Mouse (Mus musculus) intestine, embryonic 15.5 days (tissue): ENCODE measurements around the gene Tenm4. TPM values are rescaled to one million over a fixed set of nuclear protein-coding genes. Genes with fewer than 3 reads are reported as not detected.
A peak's percentile ranks its signal among the peaks of the same experiment; 100 is the strongest.

Experiments
- ATAC-seq: fragments of 200-750 bp; cut with Nextera tagmentation; 2 replicates; pipeline ENCODE4 v1.8.0; 2017; ENCODE audit warnings: moderate TSS enrichment, moderate library complexity
- H3K27ac ChIP-seq: fragments of 300-500 bp; sonication (generic); 2 replicates; pipeline ENCODE4 v1.5.1; 2015; ENCODE audit warnings: mild to moderate bottlenecking, inconsistent platforms
- H3K27me3 ChIP-seq: fragments of 300-500 bp; sonication (generic); replicated peaks from 2 replicates; pipeline ENCODE4 v1.6.1; 2015; ENCODE audit warnings: inconsistent platforms
- H3K36me3 ChIP-seq: fragments of 300-500 bp; sonication (generic); 2 replicates; pipeline ENCODE4 v1.6.1; 2015; ENCODE audit warnings: inconsistent platforms
- H3K4me1 ChIP-seq: fragments of 300-500 bp; sonication (generic); replicated peaks from 2 replicates; pipeline ENCODE4 v1.6.1; 2015; ENCODE audit warnings: inconsistent platforms
- H3K4me2 ChIP-seq: fragments of 300-500 bp; sonication (generic); replicated peaks from 2 replicates; pipeline ENCODE4 v1.6.1; 2015; ENCODE audit warnings: mild to moderate bottlenecking, inconsistent platforms
- H3K4me3 ChIP-seq: fragments of 300-500 bp; sonication (generic); replicated peaks from 2 replicates; pipeline ENCODE4 v1.5.1; 2015; ENCODE audit warnings: inconsistent platforms
- H3K9ac ChIP-seq: fragments of 300-500 bp; sonication (generic); 2 replicates; pipeline ENCODE4 v1.6.1; 2015; ENCODE audit warnings: inconsistent platforms
- H3K9me3 ChIP-seq: fragments of 300-500 bp; sonication (generic); 2 replicates; pipeline ENCODE4 v1.6.1; 2016; ENCODE audit warnings: inconsistent platforms
- WGBS: fragments of 180-500 bp; shearing (Covaris S2); methylation state at CpG from one replicate; pipeline ENCODE4 v1.1.7; 2015; 5-methylcytosine and 5-hydroxymethylcytosine counted together
- polyA plus RNA-seq: library from polyadenylated mRNA; unstranded; fragments of >200 nt; fragmentation: Nextera tagmentation; extraction: Ambion mirVana; gene quantifications from 2 replicates; pipeline ENCODE4 v1.2.1, GENCODE M21; 2015

The Tenm4 gene
- polyA plus RNA-seq, 1 experiment from 2014 or later: 22.0 TPM

GRCm38 (mm10) chr7:96716911-96717310 is 545.9 kb downstream of the Tenm4 start:
- no peak overlapping the region for H3K4me3 ChIP-seq
- WGBS: 82% methylated on average over 4 of the region's 4 CpGs
- no peaks in the 10 kb centered on the region for H3K4me1 ChIP-seq
- no peak overlapping the region for H3K9ac ChIP-seq
- no peaks in the 10 kb centered on the region for H3K27me3 ChIP-seq
- no peak overlapping the region for H3K27ac ChIP-seq
- H3K4me2 ChIP-seq: no peak overlapping the region
- no peaks in the 10 kb centered on the region for H3K36me3 ChIP-seq
- H3K9me3 ChIP-seq: no peaks in the 10 kb centered on the region
- no peak for ATAC-seq

- peak; percentile 36; the same call in 1 of the 2 replicates for ATAC-seq
- Histone ChIP-seq H3K9me3 (no peaks in the 10 kb centered on the region), H3K4me1 (no peaks in the 10 kb centered on the region), H3K9ac (no peak overlapping the region), H3K36me3 (no peaks in the 10 kb centered on the region), H3K4me3 (no peak overlapping the region), H3K27me3 (no peaks in the 10 kb centered on the region), H3K4me2 (no peak overlapping the region), H3K27ac (no peak overlapping the region)
- 58% methylated on average over 14 of the region's 14 CpGs for WGBS
Measured at GRCm38 (mm10) chr7:96718201-96719155, 547.4 kb downstream of the Tenm4 start.

GRCm38 (mm10) chr7:96719926-96720325 is 548.9 kb downstream of the Tenm4 start:
- WGBS: 62% methylated on average over 1 of the region's 1 CpGs
- Histone ChIP-seq H3K9ac (no peak overlapping the region), H3K4me2 (no peak overlapping the region), H3K27ac (no peak overlapping the region), H3K9me3 (no peaks in the 10 kb centered on the region), H3K27me3 (no peaks in the 10 kb centered on the region), H3K4me1 (no peaks in the 10 kb centered on the region), H3K36me3 (no peaks in the 10 kb centered on the region), H3K4me3 (no peak overlapping the region)
- ATAC-seq: no peak

- Histone ChIP-seq H3K4me1 (no peaks in the 10 kb centered on the region), H3K9ac (no peak overlapping the region), H3K27me3 (no peaks in the 10 kb centered on the region), H3K4me3 (no peak overlapping the region), H3K36me3 (no peaks in the 10 kb centered on the region), H3K4me2 (no peak overlapping the region), H3K27ac (no peak overlapping the region), H3K9me3 (no peaks in the 10 kb centered on the region)
- no peak for ATAC-seq
- WGBS: 45% methylated on average over 5 of the region's 5 CpGs
Measured at GRCm38 (mm10) chr7:96720465-96720864, 549.4 kb downstream of the Tenm4 start.

GRCm38 (mm10) chr7:96722796-96723195 is 551.8 kb downstream of the Tenm4 start:
- Histone ChIP-seq H3K4me2 (no peak overlapping the region), H3K27me3 (no peaks in the 10 kb centered on the region), H3K4me1 (no peaks in the 10 kb centered on the region), H3K27ac (no peak overlapping the region), H3K9me3 (no peaks in the 10 kb centered on the region), H3K36me3 (no peaks in the 10 kb centered on the region), H3K4me3 (no peak overlapping the region), H3K9ac (no peak overlapping the region)
- no peak for ATAC-seq
- WGBS: 48% methylated on average over 3 of the region's 3 CpGs

- Histone ChIP-seq H3K4me2 (no peak overlapping the region), H3K36me3 (no peaks in the 10 kb centered on the region), H3K4me1 (no peaks in the 10 kb centered on the region), H3K9me3 (no peaks in the 10 kb centered on the region), H3K4me3 (no peak overlapping the region), H3K9ac (no peak overlapping the region), H3K27ac (no peak overlapping the region), H3K27me3 (no peaks in the 10 kb centered on the region)
- 94% methylated on average over 5 of the region's 5 CpGs for WGBS
- ATAC-seq: no peak
Measured at GRCm38 (mm10) chr7:96725603-96726002, 554.6 kb downstream of the Tenm4 start.

GRCm38 (mm10) chr7:96730360-96730759 is 559.3 kb downstream of the Tenm4 start:
- Histone ChIP-seq H3K9ac (no peak overlapping the region), H3K4me1 (no peaks in the 10 kb centered on the region), H3K27me3 (no peaks in the 10 kb centered on the region), H3K4me3 (no peak overlapping the region), H3K27ac (no peak overlapping the region), H3K9me3 (no peaks in the 10 kb centered on the region), H3K4me2 (no peak overlapping the region), H3K36me3 (no peaks in the 10 kb centered on the region)
- no peak for ATAC-seq
- WGBS: 90% methylated on average over 1 of the region's 1 CpGs

- no peaks in the 10 kb centered on the region for H3K4me1 ChIP-seq
Measured at GRCm38 (mm10) chr7:96731947-96732346, 560.9 kb downstream of the Tenm4 start.

GRCm38 (mm10) chr7:96734315-96735058 is 563.4 kb downstream of the Tenm4 start:
- ATAC-seq: no peak
- 73% methylated on average over 7 of the region's 7 CpGs for WGBS
- Histone ChIP-seq H3K4me1 (no peaks in the 10 kb centered on the region), H3K27ac (no peak overlapping the region), H3K9ac (no peak overlapping the region), H3K27me3 (no peaks in the 10 kb centered on the region), H3K36me3 (no peaks in the 10 kb centered on the region), H3K4me3 (no peak overlapping the region), H3K9me3 (no peaks in the 10 kb centered on the region), H3K4me2 (no peak overlapping the region)

More at GRCm38 (mm10) chr7:96731947-96732346, 560.9 kb downstream of the Tenm4 start:
- no peak for ATAC-seq
- H3K4me3 ChIP-seq: no peak overlapping the region
- no peak overlapping the region for H3K4me2 ChIP-seq
- no peak overlapping the region for H3K27ac ChIP-seq
- 86% methylated on average over 4 of the region's 4 CpGs for WGBS
- H3K9ac ChIP-seq: no peak overlapping the region
- no peaks in the 10 kb centered on the region for H3K36me3 ChIP-seq
- H3K9me3 ChIP-seq: no peaks in the 10 kb centered on the region
- H3K27me3 ChIP-seq: no peaks in the 10 kb centered on the region

- no peaks in the 10 kb centered on the region for H3K27me3 ChIP-seq
- H3K36me3 ChIP-seq: no peaks in the 10 kb centered on the region
- no peak for ATAC-seq
- peaks cover 6% of the 10 kb centered on the region; the same call in 1 of the 2 replicates for H3K4me1 ChIP-seq
- no peak overlapping the region for H3K9ac ChIP-seq
- H3K9me3 ChIP-seq: no peaks in the 10 kb centered on the region
- H3K27ac ChIP-seq: no peak overlapping the region
- H3K4me2 ChIP-seq: no peak overlapping the region
- 66% methylated on average over 6 of the region's 6 CpGs for WGBS
- H3K4me3 ChIP-seq: no peak overlapping the region
Measured at GRCm38 (mm10) chr7:96740631-96741030, 569.6 kb downstream of the Tenm4 start.

GRCm38 (mm10) chr7:96742221-96742620 is 571.2 kb downstream of the Tenm4 start:
- H3K4me3 ChIP-seq: no peak overlapping the region
- no peaks in the 10 kb centered on the region for H3K27me3 ChIP-seq
- no peak overlapping the region for H3K9ac ChIP-seq
- WGBS: 49% methylated on average over 7 of the region's 7 CpGs
- H3K36me3 ChIP-seq: no peaks in the 10 kb centered on the region
- H3K9me3 ChIP-seq: no peaks in the 10 kb centered on the region
- no peak for ATAC-seq
- no peak overlapping the region for H3K27ac ChIP-seq
- no peak overlapping the region for H3K4me2 ChIP-seq
- H3K4me1 ChIP-seq: peaks cover 10% of the 10 kb centered on the region; the same call in 1 of the 2 replicates

- no peaks in the 10 kb centered on the region for H3K27me3 ChIP-seq
- 18% methylated on average over 6 of the region's 6 CpGs for WGBS
- no peaks in the 10 kb centered on the region for H3K9me3 ChIP-seq
- 0 out of 2 replicates have a peak overlapping the region, but pooled peaks have one; percentile 1 for H3K27ac ChIP-seq
- ATAC-seq: peak; percentile 87
- H3K4me3 ChIP-seq: no peak overlapping the region
- no peak overlapping the region for H3K4me2 ChIP-seq
- no peaks in the 10 kb centered on the region for H3K36me3 ChIP-seq
- H3K9ac ChIP-seq: no peak overlapping the region
- peaks cover 13% of the 10 kb centered on the region; the same call in 1 of the 2 replicates for H3K4me1 ChIP-seq
Measured at GRCm38 (mm10) chr7:96745956-96746355, 574.9 kb downstream of the Tenm4 start.
